Mouse (Mus musculus): Measurements from ENCODE around the gene Nrxn3. TPM values are rescaled to one million over a fixed set of nuclear protein-coding genes. Genes with fewer than 3 reads are reported as not detected.

The Nrxn3 gene
- polyA plus RNA-seq, 1 experiment from 2014 or later = 88.1 TPM

DNA sequence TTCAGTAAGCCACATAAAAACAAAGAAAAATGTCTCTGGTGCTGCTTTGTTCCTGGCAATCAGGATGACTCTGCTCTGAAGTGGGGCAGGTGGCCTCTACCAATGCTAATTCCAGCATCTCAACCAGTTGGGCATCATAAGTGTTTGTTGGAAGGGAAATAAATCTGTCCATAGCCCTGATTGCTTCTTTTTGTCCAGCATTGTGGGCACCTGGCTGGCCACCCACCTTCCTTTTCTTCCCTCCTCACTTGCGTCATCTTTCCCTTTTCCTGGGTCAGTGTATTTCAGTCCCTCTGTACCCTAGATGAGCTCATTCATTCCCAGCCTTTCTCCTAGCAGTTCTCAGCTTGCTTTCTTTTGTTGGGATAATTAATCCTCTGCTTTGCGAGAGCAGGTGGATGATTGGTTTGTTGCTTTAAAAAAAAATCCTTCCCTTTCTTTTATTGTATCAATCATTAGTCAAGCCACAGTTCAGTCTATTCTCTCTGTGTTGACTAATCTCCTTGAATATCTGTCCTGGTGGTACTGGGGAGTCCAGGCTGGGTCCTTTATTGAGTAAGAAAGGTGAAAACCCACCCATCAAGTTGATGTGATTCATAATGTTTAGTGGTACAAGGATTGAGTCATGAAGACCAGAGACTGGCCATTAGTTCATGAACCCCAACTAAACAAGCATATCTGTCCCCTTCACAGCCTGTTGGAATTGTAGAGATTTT, 719.8 kb downstream of the Nrxn3 start:
- Histone ChIP-seq H3K4me1 (replicated peaks) (peaks cover 7% of the 10 kb centered on the region), H3K27me3 (no peaks in the 10 kb centered on the region), H3K4me3 (replicated peaks) (no peak overlapping the region), H3K27ac (0 out of 2 replicates have a peak overlapping the region, but pooled peaks have one; percentile 17), H3K9me3 (no peaks in the 10 kb centered on the region), H3K36me3 (no peaks in the 10 kb centered on the region), H3K4me2 (replicated peaks) (no peak overlapping the region), H3K9ac (replicated peaks) (no peak overlapping the region)
- WGBS = 5% methylated on average over 2 of the region's 2 CpGs
- peak; percentile 63 for ATAC-seq

DNA sequence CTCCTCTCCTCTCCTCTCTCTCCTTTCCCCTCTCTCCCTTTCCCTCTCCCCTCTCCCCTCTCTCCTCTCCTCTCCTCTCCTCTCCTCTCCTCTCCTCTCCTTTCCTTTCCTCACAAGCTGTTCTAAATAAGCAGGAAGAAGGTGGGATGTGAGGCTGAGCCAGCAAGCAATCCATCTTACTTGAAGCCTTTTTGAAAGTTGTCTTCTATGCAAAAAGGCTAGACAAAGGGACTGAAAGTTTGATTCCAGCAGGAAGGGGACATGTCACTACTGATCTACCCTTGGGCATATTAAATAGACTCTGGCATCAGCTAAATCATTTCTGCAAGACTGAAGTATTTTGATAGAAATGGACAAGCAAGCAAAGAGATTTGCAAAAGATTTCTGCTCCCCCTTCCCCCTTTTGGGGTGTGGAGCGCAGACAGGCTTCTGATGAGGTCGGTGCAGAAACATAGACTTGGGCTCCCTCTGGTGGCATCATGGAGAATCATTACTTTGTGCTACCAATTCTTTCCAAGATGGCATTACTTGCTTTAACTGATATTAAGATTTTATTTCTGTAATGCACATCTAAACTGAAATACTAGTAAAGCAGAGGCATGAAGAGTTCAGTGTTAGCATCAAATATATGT, 728.1 kb downstream of the Nrxn3 start:
- no peaks in the 10 kb centered on the region for H3K27me3 ChIP-seq
- no peak overlapping the region for H3K4me2 ChIP-seq (replicated peaks)
- WGBS = 0% methylated on average over 2 of the region's 2 CpGs
- H3K36me3 ChIP-seq = no peaks in the 10 kb centered on the region
- H3K4me1 ChIP-seq (replicated peaks) = no peaks in the 10 kb centered on the region
- ATAC-seq = peak; percentile 66; the same call in 1 of the 2 replicates
- no peak overlapping the region for H3K27ac ChIP-seq
- H3K9me3 ChIP-seq = no peaks in the 10 kb centered on the region
- H3K4me3 ChIP-seq (replicated peaks) = no peak overlapping the region
- no peak overlapping the region for H3K9ac ChIP-seq (replicated peaks)

DNA sequence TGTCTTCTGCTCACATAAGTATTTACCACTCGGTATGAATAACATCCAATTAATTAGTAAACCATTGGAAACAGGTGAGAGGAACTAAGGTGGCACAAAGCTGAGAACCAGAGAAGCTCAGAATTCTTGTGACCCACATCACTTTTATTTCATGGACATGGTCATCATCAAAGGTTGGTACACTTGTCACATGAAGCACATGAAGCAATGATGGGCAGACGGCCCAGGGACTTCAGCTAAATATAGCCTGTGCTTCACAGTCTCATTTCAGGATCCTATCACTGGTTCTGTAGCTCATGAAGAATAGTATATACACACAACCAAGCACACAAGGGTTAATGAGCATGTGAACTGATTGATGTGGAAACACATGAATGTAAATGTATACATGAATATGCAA, 747.5 kb downstream of the Nrxn3 start:
- no peak for ATAC-seq
- Histone ChIP-seq H3K9ac (replicated peaks) (no peak overlapping the region), H3K9me3 (no peaks in the 10 kb centered on the region), H3K4me3 (replicated peaks) (no peak overlapping the region), H3K4me1 (replicated peaks) (no peaks in the 10 kb centered on the region), H3K27ac (no peak overlapping the region), H3K27me3 (no peaks in the 10 kb centered on the region), H3K36me3 (no peaks in the 10 kb centered on the region), H3K4me2 (replicated peaks) (no peak overlapping the region)
- 92% methylated on average over 2 of the region's 2 CpGs for WGBS

DNA sequence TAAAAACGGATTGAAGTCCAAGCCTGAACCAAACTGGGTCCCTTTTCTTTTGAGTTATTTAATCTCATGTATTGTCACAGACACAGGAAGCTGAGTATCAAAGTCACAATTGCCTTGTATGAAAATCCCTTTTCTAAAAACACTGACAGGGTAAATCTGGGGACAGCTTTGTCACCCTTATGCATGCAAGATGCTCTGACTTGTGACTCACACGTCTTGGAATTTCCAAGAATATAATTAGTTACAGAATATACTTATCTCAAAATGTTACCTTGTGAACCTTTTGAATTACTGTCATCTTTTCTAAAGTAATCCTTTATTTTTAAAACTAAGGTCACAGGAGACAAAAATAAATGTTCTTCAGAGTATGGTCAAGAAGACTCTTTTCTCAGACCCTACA, 748.6 kb downstream of the Nrxn3 start:
- no peak overlapping the region for H3K4me3 ChIP-seq (replicated peaks)
- H3K9ac ChIP-seq (replicated peaks) = no peak overlapping the region
- 50% methylated on average over 2 of the region's 2 CpGs for WGBS
- no peaks in the 10 kb centered on the region for H3K9me3 ChIP-seq
- no peak for ATAC-seq
- H3K27ac ChIP-seq = no peak overlapping the region
- no peak overlapping the region for H3K4me2 ChIP-seq (replicated peaks)
- no peaks in the 10 kb centered on the region for H3K27me3 ChIP-seq
- H3K36me3 ChIP-seq = no peaks in the 10 kb centered on the region
- no peaks in the 10 kb centered on the region for H3K4me1 ChIP-seq (replicated peaks)

DNA sequence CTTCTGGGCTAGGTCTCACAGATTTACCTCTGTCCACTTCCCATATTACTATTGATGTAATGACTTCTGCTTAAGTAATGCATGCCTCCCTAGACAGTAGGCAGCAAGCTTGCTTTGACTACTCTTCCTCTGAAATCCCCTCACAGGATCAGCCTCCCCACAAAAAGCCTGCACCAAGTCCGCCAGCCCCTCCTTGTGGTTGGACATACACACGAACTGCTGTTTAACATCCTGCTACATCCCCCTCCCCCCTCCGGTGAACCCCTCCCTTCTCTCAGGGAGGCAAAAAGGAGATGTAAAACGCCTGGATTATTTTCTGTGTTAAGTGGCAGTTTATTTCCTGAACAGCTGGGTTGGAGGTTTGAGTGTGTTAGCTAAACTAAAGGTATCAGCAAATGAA, 749.2 kb downstream of the Nrxn3 start:
- H3K4me1 ChIP-seq (replicated peaks) = no peaks in the 10 kb centered on the region
- WGBS = 34% methylated on average over 4 of the region's 4 CpGs
- no peak overlapping the region for H3K9ac ChIP-seq (replicated peaks)
- no peaks in the 10 kb centered on the region for H3K27me3 ChIP-seq
- ATAC-seq = no peak
- no peaks in the 10 kb centered on the region for H3K36me3 ChIP-seq
- H3K27ac ChIP-seq = no peak overlapping the region
- no peaks in the 10 kb centered on the region for H3K9me3 ChIP-seq
- H3K4me3 ChIP-seq (replicated peaks) = no peak overlapping the region
- no peak overlapping the region for H3K4me2 ChIP-seq (replicated peaks)

DNA sequence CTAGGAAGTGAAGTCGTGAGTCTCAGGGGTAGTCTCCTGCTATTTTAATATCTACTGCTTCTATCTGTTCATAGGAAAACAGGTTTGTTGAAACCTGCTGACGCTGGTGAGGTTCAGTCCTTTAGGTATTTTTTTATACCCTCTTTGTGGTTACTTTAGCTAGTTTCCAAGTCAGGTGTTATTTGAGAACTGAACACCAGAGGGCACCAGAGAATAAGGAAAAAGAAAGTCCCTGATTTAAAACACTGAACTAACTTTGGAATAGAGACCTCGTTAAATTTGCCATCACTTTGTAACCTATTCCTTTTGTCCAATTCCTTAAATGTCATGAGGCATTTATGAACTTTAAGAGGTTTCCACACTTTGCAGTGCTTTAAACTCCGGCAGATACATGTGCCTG, 756.4 kb downstream of the Nrxn3 start:
- no peaks in the 10 kb centered on the region for H3K36me3 ChIP-seq
- ATAC-seq = no peak
- 27% methylated on average over 4 of the region's 4 CpGs for WGBS

DNA sequence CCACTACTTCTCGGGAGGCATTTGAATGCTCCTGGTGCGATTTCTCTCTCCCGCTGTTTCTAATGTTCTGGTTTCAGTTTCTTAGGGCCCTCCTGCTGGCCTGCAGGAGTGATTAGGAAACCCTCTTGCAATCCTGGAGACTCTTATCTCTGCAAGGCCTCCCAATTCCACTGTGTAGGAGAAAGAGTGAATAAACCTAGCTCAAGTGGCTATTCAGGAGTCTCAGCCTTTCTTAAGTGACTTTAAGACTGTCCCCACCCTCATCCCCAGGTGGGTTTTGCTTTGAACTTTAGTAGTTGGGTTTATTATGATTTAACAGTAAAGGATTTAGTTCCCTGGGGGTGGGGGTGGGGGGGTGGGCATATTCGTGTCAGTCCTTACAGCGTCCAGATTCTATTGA, 759.5 kb downstream of the Nrxn3 start:
- ATAC-seq = no peak
- 31% methylated on average over 5 of the region's 5 CpGs for whole genome bisulfite sequencing
- no peaks in the 10 kb centered on the region for H3K36me3 ChIP-seq
- no peaks in the 10 kb centered on the region for H3K9me3 ChIP-seq
- H3K4me1 ChIP-seq (replicated peaks) = no peaks in the 10 kb centered on the region
- H3K4me2 ChIP-seq (replicated peaks) = no peak overlapping the region
- H3K27me3 ChIP-seq = no peaks in the 10 kb centered on the region
- no peak overlapping the region for H3K27ac ChIP-seq
- no peak overlapping the region for H3K9ac ChIP-seq (replicated peaks)
- no peak overlapping the region for H3K4me3 ChIP-seq (replicated peaks)

More for the DNA sequence above, 756.4 kb downstream of the Nrxn3 start:
- H3K4me3 ChIP-seq (replicated peaks) = no peak overlapping the region
- no peaks in the 10 kb centered on the region for H3K4me1 ChIP-seq (replicated peaks)
- H3K9me3 ChIP-seq = no peaks in the 10 kb centered on the region
- no peak overlapping the region for H3K27ac ChIP-seq
- no peak overlapping the region for H3K4me2 ChIP-seq (replicated peaks)
- H3K27me3 ChIP-seq = no peaks in the 10 kb centered on the region
- H3K9ac ChIP-seq (replicated peaks) = no peak overlapping the region

DNA sequence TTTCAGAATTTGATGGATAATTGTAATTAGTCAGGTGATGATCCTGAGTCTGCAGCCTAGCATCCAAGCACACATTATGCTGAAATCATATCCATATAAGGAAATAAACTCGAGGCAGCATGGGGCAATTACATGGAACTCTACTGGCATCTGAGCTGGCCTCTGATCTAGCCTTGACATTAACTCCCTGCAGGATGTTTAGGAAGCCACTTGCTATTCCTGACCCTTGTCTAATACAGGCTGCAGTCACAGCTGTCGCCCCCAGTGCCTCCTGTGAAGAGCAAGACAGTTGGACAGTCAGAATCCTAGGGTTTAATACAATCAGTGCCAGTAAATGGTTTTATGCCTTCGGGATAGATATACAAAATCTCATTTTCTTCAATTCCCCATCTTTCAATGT, 781.4 kb downstream of the Nrxn3 start:
- 36% methylated on average over 3 of the region's 3 CpGs for WGBS
- no peak overlapping the region for H3K27ac ChIP-seq

DNA sequence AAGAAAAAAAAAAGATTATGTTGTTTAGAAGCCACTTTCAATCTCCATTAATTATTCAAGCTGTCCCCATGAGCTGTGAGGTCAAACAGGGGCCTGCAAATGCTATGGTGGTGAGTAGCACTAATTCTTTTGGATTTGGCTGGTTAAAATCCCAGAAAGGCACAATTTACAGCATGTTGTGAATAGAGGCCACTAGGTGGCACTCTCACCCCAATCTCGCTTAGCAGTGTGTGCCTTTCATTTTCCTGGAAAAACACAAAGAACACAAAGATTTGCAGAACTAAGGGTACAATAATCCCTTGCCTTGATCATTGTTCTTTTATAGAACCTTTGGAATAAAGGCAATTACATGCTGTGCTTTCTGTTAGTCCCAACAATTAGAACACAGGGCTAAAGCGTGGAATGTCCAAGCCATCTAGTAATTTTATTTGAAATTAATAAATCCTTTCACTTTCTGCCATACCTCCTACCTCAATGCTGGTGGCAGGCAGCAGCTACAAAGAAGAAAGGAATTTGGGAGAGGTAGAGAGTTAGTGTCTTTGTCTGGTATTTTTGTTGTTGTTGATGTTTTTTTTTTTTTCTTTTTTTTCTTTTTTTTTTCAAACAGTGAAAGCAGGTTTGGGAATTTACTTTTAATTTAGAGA, 782.6 kb downstream of the Nrxn3 start:
- H3K27ac ChIP-seq = no peak overlapping the region
- peaks cover 3% of the 10 kb centered on the region; the same call in 1 of the 2 replicates for H3K27me3 ChIP-seq
- H3K9me3 ChIP-seq = no peaks in the 10 kb centered on the region
- WGBS = 3% methylated on average over 2 of the region's 2 CpGs
- H3K36me3 ChIP-seq = no peaks in the 10 kb centered on the region
- peak; percentile 83 for ATAC-seq
- H3K9ac ChIP-seq (replicated peaks) = no peak overlapping the region
- no peak overlapping the region for H3K4me2 ChIP-seq (replicated peaks)
- H3K4me3 ChIP-seq (replicated peaks) = no peak overlapping the region
- 0 out of 2 replicates have a peak, but pooled peaks cover 5% of the 10 kb centered on the region for H3K4me1 ChIP-seq (replicated peaks)

More for the DNA sequence above, 781.4 kb downstream of the Nrxn3 start:
- no peak overlapping the region for H3K4me2 ChIP-seq (replicated peaks)
- peaks cover 3% of the 10 kb centered on the region; the same call in 1 of the 2 replicates for H3K27me3 ChIP-seq
- no peaks in the 10 kb centered on the region for H3K9me3 ChIP-seq
- H3K9ac ChIP-seq (replicated peaks) = no peak overlapping the region
- ATAC-seq = peak; percentile 66
- H3K36me3 ChIP-seq = no peaks in the 10 kb centered on the region
- 0 out of 2 replicates have a peak, but pooled peaks cover 5% of the 10 kb centered on the region for H3K4me1 ChIP-seq (replicated peaks)
- no peak overlapping the region for H3K4me3 ChIP-seq (replicated peaks)

DNA sequence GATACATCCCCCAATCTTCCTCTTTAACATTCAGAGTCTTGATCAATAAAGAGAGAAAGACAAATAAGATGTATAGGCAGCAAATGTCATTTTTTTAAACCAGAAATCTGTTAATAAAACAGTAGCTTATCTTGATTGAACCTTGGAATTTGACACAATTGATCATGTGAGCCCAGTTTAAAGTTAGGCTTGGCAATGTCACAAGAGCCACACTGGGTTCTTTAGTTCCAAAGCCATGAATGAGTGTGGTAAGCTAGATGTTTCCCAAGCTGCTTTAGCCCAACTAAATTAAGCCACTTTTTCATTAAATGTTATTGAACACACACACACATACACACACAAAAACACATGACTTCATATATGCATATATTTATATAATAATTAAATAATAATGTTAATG, 786.3 kb downstream of the Nrxn3 start:
- no peaks in the 10 kb centered on the region for H3K36me3 ChIP-seq
- no peak overlapping the region for H3K4me3 ChIP-seq (replicated peaks)
- H3K27ac ChIP-seq = no peak overlapping the region
- ATAC-seq = no peak
- H3K4me2 ChIP-seq (replicated peaks) = no peak overlapping the region
- H3K27me3 ChIP-seq = no peaks in the 10 kb centered on the region
- H3K4me1 ChIP-seq (replicated peaks) = 0 out of 2 replicates have a peak, but pooled peaks cover 5% of the 10 kb centered on the region
- no peak overlapping the region for H3K9ac ChIP-seq (replicated peaks)
- no peaks in the 10 kb centered on the region for H3K9me3 ChIP-seq

DNA sequence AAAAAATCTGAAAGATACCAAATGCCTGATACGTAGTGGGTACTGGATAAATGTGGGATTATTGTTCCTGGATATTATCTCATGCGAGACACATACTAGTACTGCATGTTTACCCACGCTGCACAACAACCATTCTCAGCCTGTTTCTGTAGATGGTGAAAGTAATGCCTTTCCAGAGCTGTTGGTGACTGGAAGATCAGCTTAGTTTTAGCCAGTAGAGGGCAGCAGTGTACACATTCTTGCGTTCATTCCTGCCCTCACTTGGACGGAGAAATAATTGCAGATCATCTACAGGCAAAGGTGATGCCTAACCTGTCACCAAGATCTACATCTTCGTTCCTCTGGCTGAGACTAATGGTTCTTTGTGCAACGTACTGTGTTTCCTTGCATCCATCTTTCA, 791.1 kb downstream of the Nrxn3 start:
- no peak overlapping the region for H3K4me3 ChIP-seq (replicated peaks)
- H3K9ac ChIP-seq (replicated peaks) = no peak overlapping the region
- 43% methylated on average over 7 of the region's 7 CpGs for WGBS
- no peak overlapping the region for H3K27ac ChIP-seq
- no peaks in the 10 kb centered on the region for H3K36me3 ChIP-seq
- H3K4me2 ChIP-seq (replicated peaks) = no peak overlapping the region
- ATAC-seq = no peak
- no peaks in the 10 kb centered on the region for H3K9me3 ChIP-seq
- no peaks in the 10 kb centered on the region for H3K27me3 ChIP-seq
- H3K4me1 ChIP-seq (replicated peaks) = no peaks in the 10 kb centered on the region

DNA sequence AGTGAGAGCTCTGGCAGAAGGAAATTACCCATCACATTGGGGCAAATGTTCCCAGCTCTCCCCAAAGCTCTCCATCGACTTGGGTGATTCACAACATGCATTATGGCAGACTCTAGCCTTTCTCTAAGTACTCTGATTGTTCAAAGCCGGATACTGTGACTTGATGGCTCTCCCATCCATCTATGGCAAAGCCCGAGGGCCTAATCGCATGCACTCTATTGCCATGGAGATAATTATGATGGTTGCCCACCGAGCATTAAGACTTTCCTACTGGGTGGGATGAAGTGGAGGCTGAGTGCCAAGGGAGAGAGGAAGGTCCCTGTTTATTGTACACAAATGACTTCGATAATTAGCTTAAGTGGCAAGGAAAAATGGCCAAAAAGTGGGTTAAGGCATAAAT, 793.4 kb downstream of the Nrxn3 start:
- WGBS = 64% methylated on average over 6 of the region's 6 CpGs
- Histone ChIP-seq H3K9me3 (no peaks in the 10 kb centered on the region), H3K27ac (no peak overlapping the region), H3K36me3 (no peaks in the 10 kb centered on the region), H3K4me1 (replicated peaks) (no peaks in the 10 kb centered on the region), H3K9ac (replicated peaks) (no peak overlapping the region), H3K27me3 (no peaks in the 10 kb centered on the region), H3K4me2 (replicated peaks) (no peak overlapping the region), H3K4me3 (replicated peaks) (no peak overlapping the region)
- ATAC-seq = no peak
